ENCODE assay signal across 8 mouse cellular contexts in the genomic region with DNA sequence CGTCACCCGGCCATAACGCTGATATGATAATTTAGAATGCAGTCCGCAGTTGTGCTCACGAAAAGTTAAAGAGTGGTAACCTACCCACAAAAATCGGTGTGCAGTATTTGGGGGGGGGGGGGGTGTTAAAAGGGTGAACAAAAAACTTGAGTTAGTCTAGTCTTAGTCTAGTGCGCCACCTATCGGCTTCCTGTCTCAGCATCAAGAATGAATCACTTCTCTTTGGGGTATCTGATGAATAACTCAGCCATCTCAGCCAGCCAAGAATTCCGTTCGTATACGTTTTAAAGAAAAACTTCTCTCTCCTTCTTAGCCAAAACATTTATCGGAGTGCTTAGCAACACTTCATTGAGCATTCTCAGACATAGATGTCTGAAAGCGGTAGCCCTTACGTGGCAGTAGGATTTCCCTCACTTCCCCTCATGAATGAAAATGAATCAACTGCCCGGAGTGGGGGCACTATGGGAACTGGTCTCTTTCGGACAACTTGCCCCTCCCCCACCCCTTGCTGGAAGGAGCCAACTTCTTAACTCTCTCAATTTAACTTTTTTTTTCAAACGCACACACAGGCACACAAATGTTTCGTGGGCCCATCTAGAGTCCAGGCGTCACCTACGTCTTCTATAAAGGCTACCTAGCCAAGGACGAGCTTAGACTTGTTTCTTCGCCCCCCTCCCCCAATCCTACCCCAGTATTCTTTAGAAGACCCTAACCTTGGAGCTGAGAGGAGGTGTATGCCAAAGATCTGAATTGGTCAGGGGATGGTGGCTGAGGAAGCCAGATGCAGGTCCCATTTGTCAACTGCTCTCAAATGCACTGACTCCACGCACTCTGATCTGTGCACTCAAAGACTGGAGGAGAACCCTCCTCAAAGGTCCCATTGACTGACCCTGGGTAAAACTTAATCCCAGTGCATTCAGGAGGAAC. TPM values are rescaled to one million over a fixed set of nuclear protein-coding genes. Genes with fewer than 3 reads are reported as not detected.
A peak's percentile ranks its signal among the peaks of the same experiment; 100 is the strongest.
DNase-seq lines count a peak whose midpoint lies in the region; ATAC-seq and TF ChIP-seq lines count a peak whose summit lies in the region.

No protein-coding gene starts in this region.

- no peak overlapping the region for H3K9ac ChIP-seq in ES-E14 (ENCODE audit: insufficient read depth, low read depth, low read length, poor library complexity, severe bottlenecking)
- H3K9ac ChIP-seq in forebrain, embryonic 15.5 days (replicated peaks), result 0 out of 2 replicates have a peak overlapping the region, but pooled peaks have one; percentile 22
- peak overlapping the region; percentile 58 for H3K9ac ChIP-seq in lung, embryonic 14.5 days

- H3K27me3 ChIP-seq in forebrain, embryonic 15.5 days, result peaks cover 31% of the 10 kb centered on the region
- H3K27me3 ChIP-seq in lung, embryonic 14.5 days (ENCODE audit: insufficient read depth, low read length), result peaks cover 19% of the 10 kb centered on the region; the same call in 1 of the 2 replicates

- DNase-seq in ES-E14 (ENCODE audit: low read depth, low spot score), result no peak
- DNase-seq in cerebellum, adult 11-12 months, result peak; percentile 31
- peak; percentile 19 for DNase-seq in heart, postnatal 25 days (ENCODE audit: low spot score)
- DNase-seq in layer of hippocampus, adult 8-10 months (ENCODE audit: low spot score in 2 of 2), result peak; percentile 37 to 70
- DNase-seq in lung, embryonic 14.5 days, result peak; percentile 95
- peak; percentile 81 for DNase-seq in retina, postnatal 1 day
- no peak for DNase-seq in spleen, adult 12 weeks (ENCODE audit: low spot score)

- no peak overlapping the region for H3K4me3 ChIP-seq in ES-E14 (ENCODE audit: insufficient read depth in 1 of 2, low read depth in 1 of 2, low read length in 2 of 2, poor library complexity in 1 of 2, severe bottlenecking in 1 of 2)
- peak overlapping the region; percentile 44 for H3K4me3 ChIP-seq in forebrain, embryonic 15.5 days
- peak overlapping the region; percentile 55 for H3K4me3 ChIP-seq in lung, embryonic 14.5 days (ENCODE audit: low read depth, low read length)

- peak; percentile 76 for TF ChIP-seq CTCF in lung, embryonic 14.5 days (IDR thresholded peaks at IDR 0.05; ENCODE audit: low read depth)

- H3K27ac ChIP-seq in ES-E14 (ENCODE audit: insufficient read depth, low read depth, low read length, poor library complexity, severe bottlenecking), result no peak overlapping the region
- H3K27ac ChIP-seq in forebrain, embryonic 15.5 days (replicated peaks), result no peak overlapping the region
- H3K27ac ChIP-seq in lung, embryonic 14.5 days (ENCODE audit: low read depth), result peak overlapping the region; percentile 75; the same call in 1 of the 2 replicates

- no peaks in the 10 kb centered on the region for H3K4me1 ChIP-seq in ES-E14 (ENCODE audit: control insufficient read depth in 2 of 2, insufficient read depth in 2 of 2, low read length in 2 of 2, poor library complexity in 1 of 2)
- peaks cover 48% of the 10 kb centered on the region for H3K4me1 ChIP-seq in forebrain, embryonic 15.5 days
- H3K4me1 ChIP-seq in lung, embryonic 14.5 days (ENCODE audit: insufficient read depth), result peaks cover 7% of the 10 kb centered on the region; the same call in 1 of the 2 replicates

- peak overlapping the region; percentile 95 for H3K4me2 ChIP-seq in forebrain, embryonic 15.5 days (replicated peaks)
- H3K4me2 ChIP-seq in lung, embryonic 14.5 days, result peak overlapping the region; percentile 91

- 5% methylated on average over 23 of the region's 23 CpGs for WGBS in forebrain, embryonic 15.5 days
- 11% methylated on average over 23 of the region's 23 CpGs for WGBS in lung, embryonic 14.5 days

- peak; percentile 36 for ATAC-seq in forebrain, embryonic 15.5 days (replicated peaks)
- ATAC-seq in lung, embryonic 14.5 days (ENCODE audit: insufficient read depth), result no peak

- no peaks in the 10 kb centered on the region for H3K9me3 ChIP-seq in ES-E14 (ENCODE audit: control insufficient read depth, insufficient read depth, low read depth, low read length)
- H3K9me3 ChIP-seq in forebrain, embryonic 15.5 days, result no peaks in the 10 kb centered on the region
- H3K9me3 ChIP-seq in lung, embryonic 14.5 days (ENCODE audit: low read depth, low read length), result no peaks in the 10 kb centered on the region

- in situ Hi-C loops in ES-E14 (cut with MboI; ENCODE audit: low sequenced_read_pairs in 2 of 2, unreplicated experiment in 2 of 2), result loop anchor here (5.0 to 25.0 kb wide), 3 partner anchors 670 to 945 kb away; no protein-coding TSS in a partner anchor

- intact Hi-C loops in heart, postnatal 25 days (cut with DNase I), result loop anchor here (2.0 to 10.0 kb wide), 2 partner anchors 202 to 350 kb away; no protein-coding TSS in a partner anchor

- H3K36me3 ChIP-seq in ES-E14 (ENCODE audit: control insufficient read depth, insufficient read depth, low read length, poor library complexity, severe bottlenecking), result no peaks in the 10 kb centered on the region
- no peaks in the 10 kb centered on the region for H3K36me3 ChIP-seq in forebrain, embryonic 15.5 days
- H3K36me3 ChIP-seq in lung, embryonic 14.5 days (ENCODE audit: insufficient read depth), result no peaks in the 10 kb centered on the region

TF ChIP-seq in ES-E14, 5 proteins besides CTCF, POLR2A, EP300 and RAD21:
- peak; percentile 68; the same call in 1 of the 2 replicates for TF ChIP-seq ZC3H11A (IDR thresholded peaks at IDR 0.05; ENCODE audit: borderline replicate concordance, low read depth, low read length)
- no peak for TF ChIP-seq HCFC1 (IDR thresholded peaks at IDR 0.05; ENCODE audit: borderline replicate concordance, insufficient read depth, low read length)

RNA-seq across cellular contexts. Expression of a gene that starts 1.5 kb away (rescaled TPM):
- 3.9 and 14.5 TPM in 2 replicates for total RNA-seq in ES-E14 (2012; rRNA removed)
- polyA plus RNA-seq in forebrain, embryonic 15.5 days (2015; fragmentation: Nextera tagmentation; extraction: Ambion mirVana), result 6.1 and 6.4 TPM in 2 replicates
- 1 to 10 TPM; 1.1 to 1.3 TPM for total RNA-seq in heart, postnatal 25 days (2021)
- total RNA-seq in layer of hippocampus, adult 8-10 months (2022), result 1 to 10 TPM; 4.8 to 8.2 (median 6.1) TPM
- 19.4 and 21.4 TPM in 2 replicates for polyA plus RNA-seq in lung, embryonic 14.5 days (2014; fragmentation: Nextera tagmentation; extraction: Ambion mirVana)

RNA-seq across cellular contexts. Expression of a gene that starts 42.5 kb away (rescaled TPM):
- 300 and 318 TPM in 2 replicates for total RNA-seq in ES-E14 (2012; rRNA removed)
- 735 and 754 TPM in 2 replicates for polyA plus RNA-seq in forebrain, embryonic 15.5 days (2015; fragmentation: Nextera tagmentation; extraction: Ambion mirVana)
- total RNA-seq in heart, postnatal 25 days (2021), result 1,000 to 10,000 TPM; 1,033 to 1,133 TPM
- 100 to 1,000 TPM; 317 to 352 (median 338) TPM for total RNA-seq in layer of hippocampus, adult 8-10 months (2022)
- polyA plus RNA-seq in lung, embryonic 14.5 days (2014; fragmentation: Nextera tagmentation; extraction: Ambion mirVana), result 650 and 710 TPM in 2 replicates

Comparison
In these comparisons a context has a peak if more than half of its experiments do, and no peak if none do; other contexts are left out.
1. DNase-seq: peak in cerebellum, adult 11-12 months (single experiment), heart, postnatal 25 days (single experiment), layer of hippocampus, adult 8-10 months (2 of 2), lung, embryonic 14.5 days (single experiment) and retina, postnatal 1 day (single experiment); none in ES-E14 (single experiment) and spleen, adult 12 weeks (single experiment).
2. H3K4me3 ChIP-seq: peak in forebrain, embryonic 15.5 days (single experiment) and lung, embryonic 14.5 days (single experiment); none in ES-E14 (0 of 2).